Mouse (Mus musculus): Measurements from ENCODE around the gene Lmna. TPM values are rescaled to one million over a fixed set of nuclear protein-coding genes. Genes with fewer than 3 reads are reported as not detected.

The Lmna gene
- total RNA-seq, 1 experiment: 121 TPM

DNA sequence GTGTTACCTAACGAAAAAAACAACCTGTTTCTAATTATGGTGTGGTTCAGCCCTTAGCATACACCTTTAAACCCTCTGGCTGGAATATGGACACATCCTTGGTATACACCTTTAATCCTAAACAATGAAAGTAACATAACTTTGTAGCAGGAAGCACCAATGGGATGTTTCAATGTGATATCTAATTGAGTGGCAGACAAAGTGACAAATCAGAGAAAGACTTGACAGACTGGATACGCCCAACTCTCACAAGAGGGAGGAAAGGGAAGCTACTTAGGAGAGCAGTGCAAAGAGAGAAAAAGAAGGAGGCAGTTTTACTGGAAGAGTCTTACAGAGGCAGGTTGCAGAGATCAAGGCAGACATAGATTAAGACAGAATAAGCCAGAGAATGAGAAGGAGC, 40.3 kb downstream of the Lmna start:
- Histone ChIP-seq H3K27ac (ENCODE audit: insufficient read depth, low read depth, low read length, poor library complexity, severe bottlenecking) (no peak overlapping the region), H3K9me3 (ENCODE audit: control insufficient read depth, insufficient read depth, low read depth, low read length) (no peaks in the 10 kb centered on the region), H3K36me3 (ENCODE audit: control insufficient read depth, insufficient read depth, low read length, poor library complexity, severe bottlenecking) (no peaks in the 10 kb centered on the region), H3K4me3 (ENCODE audit: insufficient read depth in 1 of 2, low read depth in 1 of 2, low read length in 2 of 2, poor library complexity in 1 of 2, severe bottlenecking in 1 of 2) (no peak overlapping the region), H3K9ac (ENCODE audit: insufficient read depth, low read depth, low read length, poor library complexity, severe bottlenecking) (no peak overlapping the region), H3K4me1 (ENCODE audit: control insufficient read depth in 2 of 2, insufficient read depth in 2 of 2, low read length in 2 of 2, poor library complexity in 1 of 2) (peaks cover 0 to 5% of the 10 kb centered on the region in 2 experiments; a peak in 2 of 4 replicates)
- no peak for DNase-seq (ENCODE audit: low read depth, low spot score)
- TF ChIP-seq CHD2 (IDR thresholded peaks at IDR 0.05; ENCODE audit: low read depth, low read length) (no peak), ZC3H11A (IDR thresholded peaks at IDR 0.05; ENCODE audit: borderline replicate concordance, low read depth, low read length) (no peak), MAFK (IDR thresholded peaks at IDR 0.05; ENCODE audit: insufficient read depth, low read depth, low read length) (no peak), ZNF384 (IDR thresholded peaks at IDR 0.05; ENCODE audit: low read depth, low read length) (no peak), HCFC1 (IDR thresholded peaks at IDR 0.05; ENCODE audit: borderline replicate concordance, insufficient read depth, low read length) (no peak)
- in situ Hi-C loops (cut with MboI; ENCODE audit: low sequenced_read_pairs in 2 of 2, unreplicated experiment in 2 of 2): loop anchor here in 1 of 2 experiments (5.0 kb wide), 1 partner anchor 62 kb away; no protein-coding TSS in a partner anchor

DNA sequence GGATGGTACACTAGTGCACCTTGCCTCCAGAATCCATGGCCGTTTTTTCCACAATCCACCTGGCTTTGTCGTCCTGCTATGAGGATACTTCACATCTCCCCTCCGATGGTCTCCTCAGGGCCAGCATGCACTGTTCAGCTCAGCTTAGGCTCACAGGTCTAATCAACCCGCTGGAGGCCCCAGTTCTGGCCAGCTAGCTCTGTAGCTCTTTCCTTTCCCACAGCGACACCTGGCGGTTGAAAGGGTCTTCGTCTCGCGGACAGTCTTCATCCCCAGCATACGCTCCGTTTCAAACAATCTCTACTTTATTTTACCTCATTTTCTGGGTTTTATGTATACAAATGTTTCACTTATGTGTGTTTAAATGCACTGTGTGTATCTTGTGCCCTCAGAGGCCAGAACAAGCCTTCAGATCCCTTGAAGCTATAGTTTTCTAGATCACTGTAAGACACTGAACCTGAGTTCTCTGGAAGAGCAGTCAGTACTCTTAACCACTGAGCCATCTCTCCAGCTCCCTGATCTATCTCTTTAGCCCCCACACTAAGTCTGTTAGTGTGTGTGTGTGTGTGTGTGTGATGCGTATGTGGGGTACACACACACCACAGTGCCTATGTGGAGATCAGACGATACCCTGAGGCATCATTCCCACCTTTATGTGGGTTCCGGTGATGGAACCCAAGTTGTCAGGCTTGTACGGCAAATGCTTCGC, 42.5 kb downstream of the Lmna start:
- TF ChIP-seq ZC3H11A (IDR thresholded peaks at IDR 0.05; ENCODE audit: borderline replicate concordance, low read depth, low read length) (peak; percentile 84), ZNF384 (IDR thresholded peaks at IDR 0.05; ENCODE audit: low read depth, low read length) (no peak)
- in situ Hi-C loops (cut with MboI; ENCODE audit: low sequenced_read_pairs in 2 of 2, unreplicated experiment in 2 of 2): loop anchor here in 1 of 2 experiments (5.0 kb wide), 1 partner anchor 60 kb away; no protein-coding TSS in a partner anchor
- Histone ChIP-seq H3K9ac (ENCODE audit: insufficient read depth, low read depth, low read length, poor library complexity, severe bottlenecking) (no peak overlapping the region), H3K4me3 (ENCODE audit: insufficient read depth in 1 of 2, low read depth in 1 of 2, low read length in 2 of 2, poor library complexity in 1 of 2, severe bottlenecking in 1 of 2) (no peak overlapping the region), H3K36me3 (ENCODE audit: control insufficient read depth, insufficient read depth, low read length, poor library complexity, severe bottlenecking) (no peaks in the 10 kb centered on the region), H3K27ac (ENCODE audit: insufficient read depth, low read depth, low read length, poor library complexity, severe bottlenecking) (no peak overlapping the region), H3K4me1 (ENCODE audit: control insufficient read depth in 2 of 2, insufficient read depth in 2 of 2, low read length in 2 of 2, poor library complexity in 1 of 2) (peaks cover 0 to 5% of the 10 kb centered on the region in 2 experiments; a peak in 2 of 4 replicates), H3K9me3 (ENCODE audit: control insufficient read depth, insufficient read depth, low read depth, low read length) (no peaks in the 10 kb centered on the region)
- DNase-seq (ENCODE audit: low read depth, low spot score): peak; percentile 78

DNA sequence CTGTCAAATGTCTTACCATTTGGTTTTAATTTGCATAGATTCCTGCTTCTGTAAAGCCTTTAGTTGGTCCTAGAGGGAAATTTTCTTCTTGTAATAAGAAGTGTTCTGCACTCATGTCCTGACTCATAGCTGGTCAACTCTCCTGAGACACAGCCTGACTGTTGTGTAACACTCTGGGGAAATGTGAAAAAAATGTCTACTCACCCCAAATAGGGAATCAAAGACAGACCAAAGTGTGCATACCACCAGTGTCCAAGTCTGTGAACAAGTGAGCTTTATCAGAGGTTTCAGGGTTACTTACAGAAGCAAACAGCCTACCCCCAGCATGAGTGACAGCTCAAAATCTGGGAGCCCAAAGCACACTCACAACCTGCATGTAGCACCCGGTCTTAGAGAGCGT, 44.6 kb downstream of the Lmna start:
- no peaks in the 10 kb centered on the region for H3K9me3 ChIP-seq (ENCODE audit: control insufficient read depth, insufficient read depth, low read depth, low read length)
- no peaks in the 10 kb centered on the region for H3K36me3 ChIP-seq (ENCODE audit: control insufficient read depth, insufficient read depth, low read length, poor library complexity, severe bottlenecking)
- TF ChIP-seq ZNF384 (IDR thresholded peaks at IDR 0.05; ENCODE audit: low read depth, low read length): no peak
- TF ChIP-seq ZC3H11A (IDR thresholded peaks at IDR 0.05; ENCODE audit: borderline replicate concordance, low read depth, low read length): no peak
- TF ChIP-seq CHD2 (IDR thresholded peaks at IDR 0.05; ENCODE audit: low read depth, low read length): no peak
- no peak for TF ChIP-seq HCFC1 (IDR thresholded peaks at IDR 0.05; ENCODE audit: borderline replicate concordance, insufficient read depth, low read length)
- no peak for TF ChIP-seq MAFK (IDR thresholded peaks at IDR 0.05; ENCODE audit: insufficient read depth, low read depth, low read length)
- peaks cover 0 to 5% of the 10 kb centered on the region in 2 experiments; a peak in 2 of 4 replicates for H3K4me1 ChIP-seq (ENCODE audit: control insufficient read depth in 2 of 2, insufficient read depth in 2 of 2, low read length in 2 of 2, poor library complexity in 1 of 2)
- no peak overlapping the region for H3K4me3 ChIP-seq (ENCODE audit: insufficient read depth in 1 of 2, low read depth in 1 of 2, low read length in 2 of 2, poor library complexity in 1 of 2, severe bottlenecking in 1 of 2)
- no peak for DNase-seq (ENCODE audit: low read depth, low spot score)
- no peak overlapping the region for H3K27ac ChIP-seq (ENCODE audit: insufficient read depth, low read depth, low read length, poor library complexity, severe bottlenecking)
- H3K9ac ChIP-seq (ENCODE audit: insufficient read depth, low read depth, low read length, poor library complexity, severe bottlenecking): no peak overlapping the region
- in situ Hi-C loops (cut with MboI; ENCODE audit: low sequenced_read_pairs in 2 of 2, unreplicated experiment in 2 of 2): loop anchor here in 1 of 2 experiments (5.0 kb wide), 1 partner anchor 58 kb away; no protein-coding TSS in a partner anchor

DNA sequence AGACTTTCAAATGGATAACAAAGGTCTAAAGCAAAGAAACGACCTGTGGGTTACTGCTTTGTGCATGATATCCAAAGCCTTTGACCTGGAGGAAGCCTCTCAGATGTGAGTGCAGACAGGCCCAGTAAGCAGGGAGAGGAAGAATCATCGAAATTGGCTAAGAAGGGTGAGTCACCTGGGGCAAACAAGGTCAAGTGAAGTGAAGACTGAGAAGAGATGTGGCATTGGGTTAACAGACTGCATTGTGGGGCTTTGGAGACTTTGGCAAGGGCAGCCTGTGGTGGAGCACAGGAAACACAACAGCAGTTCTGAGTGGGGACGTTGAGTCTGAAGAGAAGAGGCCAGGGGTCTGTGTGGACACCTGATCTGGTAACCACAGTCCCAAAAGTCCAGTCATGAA, 45.3 kb downstream of the Lmna start:
- in situ Hi-C loops (cut with MboI; ENCODE audit: low sequenced_read_pairs in 2 of 2, unreplicated experiment in 2 of 2): no loop called here
- Histone ChIP-seq H3K27ac (ENCODE audit: insufficient read depth, low read depth, low read length, poor library complexity, severe bottlenecking) (no peak overlapping the region), H3K9ac (ENCODE audit: insufficient read depth, low read depth, low read length, poor library complexity, severe bottlenecking) (no peak overlapping the region), H3K36me3 (ENCODE audit: control insufficient read depth, insufficient read depth, low read length, poor library complexity, severe bottlenecking) (no peaks in the 10 kb centered on the region), H3K4me1 (ENCODE audit: control insufficient read depth in 2 of 2, insufficient read depth in 2 of 2, low read length in 2 of 2, poor library complexity in 1 of 2) (peaks cover 0 to 5% of the 10 kb centered on the region in 2 experiments; a peak in 2 of 4 replicates), H3K4me3 (ENCODE audit: insufficient read depth in 1 of 2, low read depth in 1 of 2, low read length in 2 of 2, poor library complexity in 1 of 2, severe bottlenecking in 1 of 2) (no peak overlapping the region), H3K9me3 (ENCODE audit: control insufficient read depth, insufficient read depth, low read depth, low read length) (no peaks in the 10 kb centered on the region)
- TF ChIP-seq CHD2 (IDR thresholded peaks at IDR 0.05; ENCODE audit: low read depth, low read length) (no peak), MAFK (IDR thresholded peaks at IDR 0.05; ENCODE audit: insufficient read depth, low read depth, low read length) (no peak), ZNF384 (IDR thresholded peaks at IDR 0.05; ENCODE audit: low read depth, low read length) (no peak), ZC3H11A (IDR thresholded peaks at IDR 0.05; ENCODE audit: borderline replicate concordance, low read depth, low read length) (no peak), HCFC1 (IDR thresholded peaks at IDR 0.05; ENCODE audit: borderline replicate concordance, insufficient read depth, low read length) (no peak)
- DNase-seq (ENCODE audit: low read depth, low spot score): no peak
